Mouse (Mus musculus) liver, embryonic 14.5 days (tissue): ENCODE measurements around the gene Tars2.

Experiments used
- CTCF ChIP-seq: IDR thresholded peaks from 2 replicates; pipeline ENCODE4 v1.5.1; 2016; ENCODE audit warnings: antibody characterized with exemption, low read depth, control low read depth
- EP300 ChIP-seq: IDR thresholded peaks from 2 replicates; pipeline ENCODE4 v1.6.1; 2016; ENCODE audit warnings: antibody characterized with exemption, low read depth

DNA sequence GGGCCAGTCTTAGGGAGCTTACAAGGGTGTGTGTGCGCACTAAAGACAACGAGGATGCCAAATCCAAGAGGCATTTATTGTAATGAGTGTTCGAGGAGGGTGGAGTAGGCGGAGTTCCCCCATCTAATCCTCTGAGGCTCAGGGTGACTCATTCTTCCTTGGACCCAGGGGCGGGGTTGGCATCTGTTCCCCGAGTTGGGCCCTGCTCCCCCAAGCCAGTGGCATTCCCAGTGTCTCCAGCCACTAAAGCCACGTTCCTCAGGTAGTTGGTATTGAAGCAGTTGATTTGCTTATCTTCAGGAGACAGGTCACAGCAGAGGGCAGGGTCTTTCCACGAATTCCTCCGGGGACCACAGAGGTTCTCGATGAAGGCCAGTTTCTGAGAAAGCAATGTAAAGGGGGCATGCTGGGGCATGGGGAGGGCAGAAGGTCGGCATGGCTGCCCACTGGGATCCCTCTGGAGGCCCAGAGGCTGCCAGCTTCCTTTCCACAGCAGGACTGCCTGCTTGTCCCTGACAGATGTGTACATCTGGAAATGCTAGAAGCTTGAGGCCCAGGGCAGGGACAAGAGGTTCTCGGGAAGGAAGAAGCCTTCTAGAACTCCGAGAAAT, 25.8 kb downstream of the Tars2 start:
- TF ChIP-seq CTCF (no peak), EP300 (no peak)
